Mouse (Mus musculus): ENCODE results near the gene Tent2. TPM values are rescaled to one million over a fixed set of nuclear protein-coding genes. Genes with fewer than 3 reads are reported as not detected.
A peak's percentile ranks its signal among the peaks of the same experiment; 100 is the strongest.

The Tent2 gene
- 39.3 and 40.3 TPM in 2 replicates for polyA plus RNA-seq (2015; fragmentation: Nextera tagmentation; extraction: Ambion mirVana)

DNA sequence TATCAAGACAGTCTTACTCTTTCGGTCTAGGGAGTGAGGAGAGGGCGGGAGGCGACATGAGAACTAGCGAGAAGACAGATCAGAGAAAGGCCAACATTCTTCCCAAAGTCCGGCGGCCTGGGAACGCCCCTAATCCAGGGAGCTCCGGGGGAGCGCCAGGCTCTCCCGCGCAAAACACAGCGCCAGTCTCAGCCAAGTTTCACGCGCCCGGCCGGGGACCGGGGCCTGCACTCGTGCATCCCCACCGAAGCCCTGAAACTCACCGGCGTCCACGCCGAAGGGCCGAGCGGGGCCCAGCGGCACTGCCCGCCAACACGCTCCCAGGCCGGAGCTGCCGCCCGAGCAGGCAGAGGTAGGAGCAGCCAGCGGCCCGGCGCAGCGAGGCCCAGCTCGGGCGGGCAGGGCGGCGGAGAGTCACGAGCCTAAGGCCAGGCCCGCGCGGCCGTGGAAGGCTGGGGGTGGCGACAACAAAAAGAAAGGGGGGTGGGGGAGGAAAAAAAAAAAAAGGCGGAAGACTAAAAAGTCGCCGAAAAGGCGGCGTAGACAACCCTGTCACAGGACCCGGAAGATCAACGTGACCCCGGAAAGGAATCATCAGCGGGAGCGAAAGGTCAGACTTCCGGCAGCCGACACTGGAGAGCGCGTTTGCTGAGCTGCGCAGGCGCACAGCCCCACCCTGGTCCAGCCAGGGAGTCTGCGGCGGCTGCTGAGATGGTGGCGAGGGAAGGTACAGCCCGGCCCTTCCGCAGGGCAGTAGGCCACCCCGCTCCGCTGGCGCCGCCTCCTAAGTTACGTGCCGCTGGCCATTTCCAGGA is at the start of gene Tent2:
Gene Tent2, minus strand, starts transcription at position 555 of the 815 bp plus-strand sequence.
- H3K36me3 ChIP-seq (ENCODE audit: control insufficient read depth, insufficient read depth): no peaks in the 10 kb centered on the region
- H3K27ac ChIP-seq (ENCODE audit: low read depth, low read length): peak within 1 kb of the TSS; percentile 98
- peak within 1 kb of the TSS; percentile 78 for H3K4me3 ChIP-seq (ENCODE audit: low read depth, low read length)
- H3K27me3 ChIP-seq (replicated peaks; ENCODE audit: control insufficient read depth, insufficient read depth, low read length): no peaks in the 10 kb centered on the region
- peak; percentile 99 for ATAC-seq
- peak; percentile 9; the same call in 1 of the 2 replicates for TF ChIP-seq CTCF (IDR thresholded peaks at IDR 0.05; ENCODE audit: low read depth)
- peak within 1 kb of the TSS; percentile 59 for H3K4me2 ChIP-seq (replicated peaks; ENCODE audit: low read depth)
- H3K9me3 ChIP-seq (ENCODE audit: control insufficient read depth): no peaks in the 10 kb centered on the region
- WGBS: under 1% methylated on average over 69 of the region's 72 CpGs
- no peaks in the 10 kb centered on the region; the same call in 1 of the 2 replicates for H3K4me1 ChIP-seq (replicated peaks; ENCODE audit: control insufficient read depth, insufficient read depth, low read length)
- H3K9ac ChIP-seq (ENCODE audit: low read depth, low read length): peak within 1 kb of the TSS; percentile 92

DNA sequence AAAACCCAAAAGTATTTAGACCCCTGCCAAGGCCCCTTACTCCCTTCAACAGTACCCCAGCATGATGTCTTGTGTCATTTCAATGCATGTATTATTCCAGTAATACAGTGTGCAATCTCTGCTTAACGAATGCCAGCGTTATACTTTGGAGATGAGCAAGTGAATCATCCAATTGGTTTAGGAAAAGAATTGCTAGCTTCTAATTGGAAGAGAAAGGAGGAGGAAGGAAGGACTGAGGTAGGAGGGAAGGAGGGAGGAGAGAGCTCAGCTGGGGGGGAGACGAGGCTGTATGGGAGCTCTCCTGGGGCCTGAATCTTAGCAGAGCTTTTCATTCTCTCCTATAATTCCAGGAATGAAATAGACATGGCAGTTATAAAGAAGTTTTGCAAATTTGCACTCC is 49.0 kb upstream of the Tent2 start:
- TF ChIP-seq CTCF (IDR thresholded peaks at IDR 0.05; ENCODE audit: low read depth): no peak
- H3K27ac ChIP-seq (ENCODE audit: low read depth, low read length): no peak overlapping the region
- ATAC-seq: no peak
- H3K27me3 ChIP-seq (replicated peaks; ENCODE audit: control insufficient read depth, insufficient read depth, low read length): no peaks in the 10 kb centered on the region
- 0 out of 2 replicates have a peak, but pooled peaks cover 4% of the 10 kb centered on the region for H3K4me1 ChIP-seq (replicated peaks; ENCODE audit: control insufficient read depth, insufficient read depth, low read length)
- no peaks in the 10 kb centered on the region for H3K36me3 ChIP-seq (ENCODE audit: control insufficient read depth, insufficient read depth)
- no peaks in the 10 kb centered on the region for H3K9me3 ChIP-seq (ENCODE audit: control insufficient read depth)
- no peak overlapping the region for H3K4me2 ChIP-seq (replicated peaks; ENCODE audit: low read depth)
- WGBS: 87% methylated on average over 3 of the region's 3 CpGs
- no peak overlapping the region for H3K4me3 ChIP-seq (ENCODE audit: low read depth, low read length)
- no peak overlapping the region for H3K9ac ChIP-seq (ENCODE audit: low read depth, low read length)

DNA sequence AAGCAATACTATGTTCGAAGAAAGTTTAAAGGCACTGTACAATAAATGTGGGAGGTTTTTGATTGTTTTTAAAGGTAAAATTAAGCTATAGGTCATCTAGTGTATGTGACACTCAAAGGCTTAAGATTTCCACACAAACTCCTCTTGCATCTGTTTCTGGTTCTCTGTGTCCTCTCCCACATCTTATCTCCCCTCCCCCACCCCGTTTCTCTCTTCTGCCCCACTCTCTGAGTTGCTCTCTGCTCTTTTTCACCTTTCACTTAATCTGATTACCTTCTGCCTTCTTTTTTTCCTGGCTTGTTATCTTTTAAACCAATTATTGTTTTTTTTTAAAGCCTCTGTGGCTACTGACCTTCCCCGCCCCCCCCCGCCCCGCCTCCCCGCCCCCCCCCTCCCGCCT is 47.4 kb upstream of the Tent2 start:
- Histone ChIP-seq H3K9ac (ENCODE audit: low read depth, low read length) (no peak overlapping the region), H3K36me3 (ENCODE audit: control insufficient read depth, insufficient read depth) (no peaks in the 10 kb centered on the region), H3K9me3 (ENCODE audit: control insufficient read depth) (no peaks in the 10 kb centered on the region), H3K4me3 (ENCODE audit: low read depth, low read length) (no peak overlapping the region), H3K27me3 (replicated peaks; ENCODE audit: control insufficient read depth, insufficient read depth, low read length) (no peaks in the 10 kb centered on the region), H3K27ac (ENCODE audit: low read depth, low read length) (no peak overlapping the region), H3K4me1 (replicated peaks; ENCODE audit: control insufficient read depth, insufficient read depth, low read length) (0 out of 2 replicates have a peak, but pooled peaks cover 4% of the 10 kb centered on the region), H3K4me2 (replicated peaks; ENCODE audit: low read depth) (peak overlapping the region; percentile 41; the same call in 1 of the 2 replicates)
- 37% methylated on average over 6 of the region's 7 CpGs for WGBS
- TF ChIP-seq CTCF (IDR thresholded peaks at IDR 0.05; ENCODE audit: low read depth): no peak
- ATAC-seq: no peak

DNA sequence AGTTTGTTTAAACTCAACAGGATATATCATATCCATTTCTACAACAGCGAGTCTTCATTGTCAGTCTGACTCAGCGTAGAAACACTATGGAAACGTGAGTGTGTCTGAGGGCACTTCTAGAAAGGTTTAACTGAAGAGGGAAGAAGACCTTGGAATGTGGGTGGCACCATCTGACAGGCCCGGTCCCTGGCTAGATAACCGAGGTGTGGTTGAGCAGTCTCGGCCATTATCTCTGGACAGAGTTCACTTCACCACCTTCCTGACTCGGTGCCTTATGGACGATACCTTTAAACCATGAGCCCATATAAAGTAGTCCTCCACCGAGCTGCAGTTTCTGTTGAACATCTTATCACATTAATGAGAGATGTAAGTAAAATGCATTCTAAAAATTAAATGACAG is 46.9 kb upstream of the Tent2 start:
- WGBS: 34% methylated on average over 9 of the region's 9 CpGs
- Histone ChIP-seq H3K4me2 (replicated peaks; ENCODE audit: low read depth) (no peak overlapping the region), H3K4me3 (ENCODE audit: low read depth, low read length) (no peak overlapping the region), H3K4me1 (replicated peaks; ENCODE audit: control insufficient read depth, insufficient read depth, low read length) (0 out of 2 replicates have a peak, but pooled peaks cover 4% of the 10 kb centered on the region), H3K27ac (ENCODE audit: low read depth, low read length) (no peak overlapping the region), H3K36me3 (ENCODE audit: control insufficient read depth, insufficient read depth) (no peaks in the 10 kb centered on the region), H3K27me3 (replicated peaks; ENCODE audit: control insufficient read depth, insufficient read depth, low read length) (no peaks in the 10 kb centered on the region), H3K9ac (ENCODE audit: low read depth, low read length) (no peak overlapping the region), H3K9me3 (ENCODE audit: control insufficient read depth) (no peaks in the 10 kb centered on the region)
- TF ChIP-seq CTCF (IDR thresholded peaks at IDR 0.05; ENCODE audit: low read depth): no peak
- ATAC-seq: peak; percentile 67

DNA sequence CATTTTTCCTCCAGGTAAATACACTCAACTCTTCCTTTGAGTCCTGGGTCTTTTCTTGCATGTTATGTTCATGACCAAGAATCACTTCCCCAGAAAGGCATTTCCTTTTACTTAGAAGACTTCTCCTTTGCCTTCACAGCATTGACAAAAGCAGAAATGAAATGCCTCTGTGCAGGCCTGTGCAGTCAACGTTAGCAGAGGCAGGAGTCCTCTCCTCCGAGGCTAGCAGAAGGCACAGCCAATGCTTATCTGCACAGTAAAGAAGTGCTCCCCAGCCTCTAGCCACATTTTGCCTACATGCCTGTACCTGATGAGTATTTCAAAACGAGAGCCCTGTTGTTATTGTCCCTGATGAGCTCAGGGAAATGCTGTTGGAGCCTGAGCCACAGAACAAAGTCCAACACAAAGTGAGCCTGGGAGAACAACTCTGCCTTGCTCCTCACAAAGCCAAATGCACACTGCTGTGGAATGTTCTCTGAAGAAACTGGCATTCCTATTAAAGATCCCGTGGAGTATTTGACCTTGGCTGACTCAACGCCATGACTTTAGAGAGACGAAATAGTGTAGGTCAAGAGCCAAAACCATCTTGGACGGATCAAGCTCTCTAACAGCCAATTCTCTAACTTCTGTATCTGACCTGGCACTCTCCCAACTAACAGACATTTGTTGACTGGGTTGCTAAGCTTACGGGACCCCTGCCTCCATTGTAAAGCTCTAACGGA is 45.7 kb upstream of the Tent2 start:
- Histone ChIP-seq H3K27ac (ENCODE audit: low read depth, low read length) (peak overlapping the region; percentile 54), H3K27me3 (replicated peaks; ENCODE audit: control insufficient read depth, insufficient read depth, low read length) (no peaks in the 10 kb centered on the region), H3K4me2 (replicated peaks; ENCODE audit: low read depth) (no peak overlapping the region), H3K4me1 (replicated peaks; ENCODE audit: control insufficient read depth, insufficient read depth, low read length) (0 out of 2 replicates have a peak, but pooled peaks cover 2% of the 10 kb centered on the region), H3K9me3 (ENCODE audit: control insufficient read depth) (no peaks in the 10 kb centered on the region), H3K36me3 (ENCODE audit: control insufficient read depth, insufficient read depth) (no peaks in the 10 kb centered on the region), H3K9ac (ENCODE audit: low read depth, low read length) (no peak overlapping the region), H3K4me3 (ENCODE audit: low read depth, low read length) (no peak overlapping the region)
- peak; percentile 42 for ATAC-seq
- no peak for TF ChIP-seq CTCF (IDR thresholded peaks at IDR 0.05; ENCODE audit: low read depth)
- WGBS: 46% methylated on average over 9 of the region's 9 CpGs
